Mouse (Mus musculus) spleen, postnatal 36 days (tissue): ENCODE measurements around the gene Cbx5.

Experiments
- DNase-seq, 2 experiments: peaks; one replicate each; pipeline ENCODE4 v3.0.0; 2022; ENCODE audit warnings: low spot score in 2 of 2, mixed read lengths in 1 of 2

Gene Cbx5

GRCm38 (mm10) chr15:103145635-103146299 is 93.8 kb downstream of the Cbx5 start:
- no peak for DNase-seq

GRCm38 (mm10) chr15:103144176-103144575 is 95.4 kb downstream of the Cbx5 start:
- DNase-seq: no peak
